Mouse (Mus musculus): Measurements from ENCODE around the gene Radil.
A peak's percentile ranks its signal among the peaks of the same experiment; 100 is the strongest.

Radil gene

GRCm38 (mm10) chr5:142550706-142551652, at the start of gene Radil:
Gene Radil (minus strand): TSS chr5:142551098.
- DNase-seq (ENCODE audit: low read depth), result peak; percentile 91

DNA sequence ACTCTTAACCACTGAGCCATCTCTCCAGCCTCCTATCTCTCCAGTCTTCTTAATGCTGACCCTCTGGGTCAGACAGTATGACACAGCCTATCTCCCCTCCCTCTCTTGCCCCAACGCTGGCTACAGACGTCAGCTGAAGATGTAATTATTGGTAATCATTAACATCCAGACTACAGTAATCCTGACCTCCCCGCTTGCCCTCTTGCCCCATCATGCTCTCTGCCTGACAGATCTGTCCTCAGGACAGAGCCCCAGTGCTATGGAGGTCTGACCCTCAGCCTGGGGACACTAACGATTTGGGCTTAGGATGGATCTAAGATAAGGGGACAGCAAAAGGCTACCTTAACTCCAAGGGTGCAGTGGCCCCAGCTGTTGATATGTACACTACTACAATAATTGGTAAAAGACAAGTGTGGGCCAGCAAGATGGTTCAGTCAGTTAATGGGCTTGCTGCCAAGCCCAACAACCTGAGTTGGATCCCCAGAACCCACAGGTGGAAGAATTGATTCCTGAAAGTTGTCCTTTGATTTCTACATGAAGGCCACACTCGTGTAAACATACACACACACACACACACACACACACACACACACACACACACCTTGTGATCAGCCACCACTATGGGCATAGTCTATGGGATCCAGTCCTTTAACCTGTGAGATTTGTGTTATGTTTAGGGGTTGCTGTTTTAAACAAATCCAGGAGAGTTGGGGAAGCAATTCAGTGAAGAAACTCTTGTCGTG, 46.9 kb upstream of the Radil start:
- DNase-seq (ENCODE audit: low read depth), result no peak

- no peak for DNase-seq (ENCODE audit: low read depth)
Measured at GRCm38 (mm10) chr5:142596723-142597122, 45.8 kb upstream of the Radil start.

DNA sequence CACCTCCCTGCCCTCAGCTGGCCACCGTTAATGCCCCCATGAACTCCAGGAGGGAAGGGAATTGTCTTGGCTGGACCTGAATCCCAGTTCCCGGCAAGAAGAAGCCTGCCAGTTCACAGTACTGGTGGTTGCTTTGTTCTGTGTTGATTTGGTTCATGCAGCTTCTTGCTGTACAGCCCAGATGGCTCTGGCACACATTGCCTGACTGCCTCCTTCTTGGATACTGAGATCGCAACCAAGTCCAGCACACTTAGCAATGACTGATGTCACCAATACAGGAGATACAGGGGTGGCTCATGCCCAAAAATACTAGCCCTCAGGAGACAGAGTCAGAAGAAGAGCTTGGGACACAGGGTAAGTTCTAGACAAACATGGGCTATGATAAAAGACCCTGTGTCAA, 44.8 kb upstream of the Radil start:
- DNase-seq (ENCODE audit: low read depth), result no peak

GRCm38 (mm10) chr5:142590953-142591616, 40.2 kb upstream of the Radil start:
- no peak for DNase-seq (ENCODE audit: low read depth)

DNA sequence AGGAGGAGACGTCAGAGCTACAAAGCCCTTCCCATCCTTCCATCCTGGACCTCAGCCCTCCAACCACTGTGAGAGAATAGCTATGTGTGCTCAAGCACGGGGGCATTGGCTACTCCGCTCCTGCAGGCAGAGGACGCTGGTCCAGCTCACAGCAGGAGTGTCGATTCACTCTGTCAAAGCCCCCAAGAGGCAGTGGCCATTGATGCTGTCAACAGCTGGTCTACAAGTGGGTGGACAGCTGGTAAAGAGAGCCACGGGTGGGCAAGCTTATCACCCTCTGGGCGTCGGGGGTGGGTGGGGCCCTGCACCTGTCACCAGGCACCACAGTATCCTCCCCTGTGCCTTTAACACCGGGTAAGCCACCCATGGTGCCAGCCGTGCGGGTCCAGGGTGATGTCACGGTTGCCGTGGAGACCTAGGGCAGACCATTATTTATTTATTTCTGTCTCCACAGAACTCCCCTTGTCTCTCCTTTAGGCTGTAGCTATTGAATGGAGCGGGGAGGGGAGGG, 32.8 kb upstream of the Radil start:
- DNase-seq (ENCODE audit: low read depth), result no peak

GRCm38 (mm10) chr5:142581517-142581916, 30.6 kb upstream of the Radil start:
- DNase-seq (ENCODE audit: low read depth), result peak; percentile 39

DNA sequence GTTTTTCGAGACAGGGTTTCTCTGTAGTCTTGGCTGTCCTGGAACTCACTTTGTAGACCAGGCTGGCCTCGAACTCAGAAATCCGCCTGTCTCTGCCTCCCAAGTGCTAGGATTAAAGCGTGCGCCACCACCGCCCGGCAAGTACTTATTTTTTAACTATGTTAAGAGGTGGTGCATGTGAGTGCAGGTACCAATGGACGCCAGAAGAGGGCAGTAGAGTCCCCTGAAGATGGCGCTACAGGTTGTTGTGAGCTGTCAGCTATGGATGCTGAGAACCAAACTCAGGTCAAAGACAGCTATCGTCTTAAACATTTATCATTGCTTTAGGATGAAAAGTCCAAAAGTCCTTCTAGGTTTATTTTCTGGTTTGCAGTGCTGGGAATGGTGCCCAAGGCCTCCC, 27.3 kb upstream of the Radil start:
- DNase-seq (ENCODE audit: low read depth), result no peak

- no peak for DNase-seq (ENCODE audit: low read depth)
Measured at GRCm38 (mm10) chr5:142576832-142577231, 25.9 kb upstream of the Radil start.

DNA sequence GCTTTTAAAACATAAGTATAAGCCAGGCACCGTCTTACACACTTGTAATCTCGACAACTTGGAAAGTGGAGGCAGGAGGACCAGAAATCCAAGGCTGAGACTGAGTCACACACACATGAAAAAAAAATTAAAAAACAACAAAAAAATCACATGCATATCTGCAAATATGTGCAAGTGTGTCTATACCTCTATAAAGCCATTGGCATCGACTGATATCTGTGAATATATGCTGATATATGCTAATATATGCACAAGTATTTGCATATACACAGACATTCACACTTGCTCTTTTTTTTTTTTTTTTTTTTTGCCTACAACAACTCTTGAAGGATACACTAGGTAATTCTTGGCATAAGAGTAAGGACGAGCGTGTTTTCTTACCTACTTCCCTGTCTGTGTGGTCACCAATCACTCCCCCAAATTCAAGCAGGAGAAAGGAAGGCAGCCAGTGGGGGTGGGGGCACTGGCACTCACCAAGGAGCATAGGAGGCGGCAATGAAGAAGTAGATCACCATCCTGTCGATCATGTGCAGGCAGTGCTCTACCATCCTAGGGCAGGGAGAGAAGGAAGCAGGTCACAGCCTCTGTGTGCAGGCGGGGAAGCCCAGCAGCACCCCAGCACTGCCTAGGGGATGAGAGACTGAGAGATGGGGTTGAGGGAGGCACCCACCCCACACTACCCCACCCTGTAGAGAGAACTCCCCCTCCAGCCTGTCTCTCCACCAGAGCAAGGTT, 23.6 kb upstream of the Radil start:
- DNase-seq (ENCODE audit: low read depth), result no peak

GRCm38 (mm10) chr5:142564606-142565005, 13.7 kb upstream of the Radil start:
- no peak for DNase-seq (ENCODE audit: low read depth)

GRCm38 (mm10) chr5:142560261-142560660, 9.4 kb upstream of the Radil start:
- DNase-seq (ENCODE audit: low read depth), result no peak

GRCm38 (mm10) chr5:142557397-142558067, 6.6 kb upstream of the Radil start:
- DNase-seq (ENCODE audit: low read depth), result peak; percentile 38

DNA sequence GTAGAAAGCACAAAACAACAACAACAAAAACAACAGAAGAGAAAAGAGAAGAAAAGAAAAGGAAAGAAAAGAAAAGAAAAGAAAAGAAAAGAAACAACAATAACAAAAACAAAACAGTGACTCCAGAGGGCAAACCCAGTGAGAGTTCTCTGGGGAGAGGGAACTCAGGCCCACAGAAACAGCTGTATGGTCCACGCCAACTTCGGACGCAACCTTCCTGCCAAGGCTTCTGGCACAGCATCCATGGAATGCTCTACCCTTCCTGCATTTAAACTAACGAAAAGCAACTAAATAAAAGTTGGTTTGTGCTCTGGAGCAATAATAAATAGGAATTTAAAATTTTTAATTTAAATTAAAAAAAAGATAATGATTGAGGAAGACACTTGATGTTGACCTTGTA, 5.8 kb upstream of the Radil start:
- DNase-seq (ENCODE audit: low read depth), result no peak

DNA sequence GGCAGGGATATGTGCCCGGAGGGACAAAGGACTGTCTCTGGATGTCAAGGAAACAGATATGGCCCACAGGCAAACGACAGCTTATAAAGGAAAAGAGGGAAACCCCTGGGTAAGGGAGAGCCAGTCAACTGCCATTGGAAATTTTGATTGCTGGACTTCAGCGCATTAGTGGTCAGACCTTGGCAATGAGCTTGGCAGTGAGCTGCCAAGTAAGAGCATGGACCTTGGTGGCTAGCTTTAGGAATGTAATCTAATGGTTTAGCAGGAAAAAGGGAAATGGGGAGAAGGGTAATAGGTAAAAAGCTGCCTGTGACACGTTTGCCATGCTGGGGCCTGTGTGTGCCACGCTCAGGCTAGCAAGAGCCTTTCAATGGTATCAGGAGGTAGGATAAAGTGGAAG, 5.0 kb upstream of the Radil start:
- DNase-seq (ENCODE audit: low read depth), result no peak

- no peak for DNase-seq (ENCODE audit: low read depth)
Measured at GRCm38 (mm10) chr5:142549961-142550705, 765 bp downstream of the Radil start.

DNA sequence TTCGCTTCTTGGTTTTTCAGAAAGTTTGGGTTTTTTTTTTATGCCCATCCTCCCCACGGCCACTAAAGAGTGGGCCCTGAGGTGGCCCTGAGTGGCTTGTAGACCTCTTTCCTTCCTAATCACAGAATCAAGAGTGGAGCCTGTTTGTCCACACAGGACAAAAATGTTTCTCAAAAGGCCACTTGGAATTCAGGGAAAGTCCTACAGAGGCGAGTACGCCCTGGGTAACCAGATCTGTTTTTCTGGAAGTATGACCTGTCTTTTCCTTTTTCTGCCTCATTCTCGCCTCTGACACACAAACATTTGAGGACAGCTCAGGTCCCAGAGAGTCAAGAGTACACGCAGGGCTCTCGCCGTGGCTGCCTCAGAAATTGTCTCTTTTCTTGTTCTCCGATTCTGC, 1.5 kb downstream of the Radil start:
- DNase-seq (ENCODE audit: low read depth), result no peak

GRCm38 (mm10) chr5:142547066-142547465, 3.8 kb downstream of the Radil start:
- DNase-seq (ENCODE audit: low read depth), result no peak

- DNase-seq (ENCODE audit: low read depth), result no peak
Measured at GRCm38 (mm10) chr5:142546344-142546743, 4.6 kb downstream of the Radil start.

GRCm38 (mm10) chr5:142545014-142545795, 5.7 kb downstream of the Radil start:
- no peak for DNase-seq (ENCODE audit: low read depth)
